Mouse (Mus musculus) kidney, adult 11 months (tissue): ENCODE data around the gene Ms4a6c.
"Not testable (repeated sequence)": the region's sequence is repeated elsewhere in the genome, so short reads cannot be mapped to it uniquely, and the experiment has no call there.

ENCODE experiments used
- DNase-seq: peaks from one replicate; pipeline ENCODE4 v3.0.0; 2022

Ms4a6c gene

DNA sequence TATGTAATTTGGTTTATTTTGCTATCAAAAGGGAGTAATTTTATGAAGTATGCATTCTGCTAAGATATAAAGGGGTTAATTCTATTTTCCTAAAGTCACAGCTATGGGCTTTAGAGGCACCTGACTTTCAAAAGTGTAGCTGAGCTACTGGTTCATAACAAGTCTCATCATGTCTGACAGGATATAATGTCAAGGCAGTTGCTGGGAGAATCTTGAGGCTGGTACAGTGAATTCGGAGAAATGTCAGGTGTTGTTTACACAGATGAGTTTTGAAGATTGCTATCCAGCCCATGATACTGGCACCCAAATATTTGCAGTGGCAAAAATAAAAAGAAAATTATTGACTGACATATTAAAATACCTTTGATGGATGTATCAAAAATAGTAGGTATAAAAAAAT, 35.7 kb downstream of the Ms4a6c start:
- DNase-seq = no peak

DNA sequence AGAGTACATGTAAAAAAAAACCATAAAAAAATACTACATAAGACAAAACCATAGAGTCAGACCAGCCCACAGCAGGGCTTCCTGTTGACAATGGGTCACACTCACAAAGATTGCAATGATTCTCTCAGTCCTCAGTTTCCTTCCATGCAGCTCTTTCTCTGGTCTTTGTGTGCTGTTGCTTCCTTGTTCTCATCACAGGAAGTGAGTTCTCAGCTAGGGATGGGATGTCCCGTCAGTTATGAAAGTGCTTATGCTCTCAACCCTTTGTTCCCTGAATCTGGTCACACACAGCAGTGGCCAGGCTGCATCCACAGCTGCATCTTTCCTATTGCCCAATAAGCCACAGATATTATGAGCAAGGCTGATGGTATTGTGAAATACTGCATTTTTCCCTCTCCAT, 44.3 kb downstream of the Ms4a6c start:
- DNase-seq = no peak

DNA sequence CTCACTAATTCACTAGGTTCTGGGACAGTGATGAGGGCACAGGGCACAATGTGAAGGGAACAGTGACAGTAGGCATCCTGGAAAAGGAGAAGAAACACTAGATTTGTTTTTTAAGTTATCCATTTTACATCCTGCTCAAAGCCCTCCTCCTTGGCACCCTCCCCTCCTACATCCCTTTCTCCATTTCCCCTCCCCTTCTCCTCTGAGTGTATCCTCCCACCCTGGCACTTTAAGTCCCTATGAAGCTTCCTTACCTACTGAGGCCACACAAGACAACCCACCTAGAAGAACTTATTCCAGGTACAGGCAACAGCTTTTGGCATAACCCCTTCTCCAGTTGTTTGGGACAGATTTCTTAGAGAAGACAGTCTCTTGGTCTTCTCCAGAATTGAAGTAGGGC, 47.1 kb downstream of the Ms4a6c start, which contains the start of gene Ms4a6b:
Gene Ms4a6b, plus strand, starts transcription at position 267 of the 400 bp plus-strand sequence.
- no peak for DNase-seq

DNA sequence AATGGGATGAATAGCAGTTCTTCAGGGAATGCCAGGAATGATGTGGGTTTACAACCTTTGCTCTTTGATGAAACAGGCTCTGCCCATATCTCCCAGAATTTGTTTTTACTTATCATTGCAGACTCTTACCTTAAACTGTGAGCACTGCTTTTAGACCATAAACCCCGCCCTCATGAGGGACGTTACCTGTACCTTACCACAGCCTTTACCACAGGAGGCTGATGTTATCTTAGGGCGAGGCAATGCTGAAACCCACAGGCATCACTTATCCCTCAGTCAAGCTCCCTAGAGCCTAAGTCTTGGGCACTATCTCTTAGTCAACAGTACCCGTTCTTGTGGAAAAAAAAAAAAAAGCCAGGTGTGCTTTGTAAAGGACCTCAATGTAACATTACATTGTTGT, 47.7 kb downstream of the Ms4a6c start:
- no peak for DNase-seq

DNA sequence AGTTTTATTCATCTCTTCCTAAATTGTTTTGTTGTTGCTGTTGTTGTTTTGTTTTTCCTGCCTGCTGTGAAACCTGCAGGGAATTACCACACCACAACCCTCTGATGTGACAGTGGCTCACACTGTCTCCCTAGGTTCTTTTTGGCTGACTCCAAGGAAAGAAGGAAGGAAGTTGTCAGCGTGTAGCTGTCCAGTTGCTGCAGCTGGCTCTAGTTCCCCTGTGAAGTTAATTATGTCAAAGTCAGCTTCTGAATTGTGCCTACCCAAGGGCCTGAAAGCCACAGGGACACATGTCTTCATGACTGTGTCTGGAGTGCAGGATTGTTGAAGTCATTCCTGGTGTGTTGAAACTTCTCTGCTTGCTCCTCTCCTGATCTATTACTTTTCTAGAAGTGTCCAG, 48.2 kb downstream of the Ms4a6c start:
- not testable (repeated sequence) for DNase-seq

DNA sequence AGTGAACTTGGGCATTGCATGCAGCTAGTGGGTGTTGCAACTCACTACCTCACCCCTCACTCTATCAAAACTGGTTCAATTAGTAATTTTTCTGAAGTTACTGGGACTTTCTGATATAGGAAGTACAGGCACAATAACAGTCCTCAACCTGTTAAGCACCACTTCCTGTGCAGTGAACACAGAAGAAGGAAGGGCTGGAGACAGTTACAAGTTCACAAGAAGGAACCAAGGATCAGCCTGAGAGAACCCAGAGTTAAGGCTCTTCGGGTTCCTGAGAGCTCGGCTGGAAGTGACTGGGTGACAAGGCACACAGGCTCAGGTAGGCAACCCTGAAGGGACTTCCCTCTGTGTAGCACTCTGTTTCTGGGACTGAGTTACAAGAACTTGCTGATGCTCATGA, 49.2 kb downstream of the Ms4a6c start:
- DNase-seq = not testable (repeated sequence)

DNA sequence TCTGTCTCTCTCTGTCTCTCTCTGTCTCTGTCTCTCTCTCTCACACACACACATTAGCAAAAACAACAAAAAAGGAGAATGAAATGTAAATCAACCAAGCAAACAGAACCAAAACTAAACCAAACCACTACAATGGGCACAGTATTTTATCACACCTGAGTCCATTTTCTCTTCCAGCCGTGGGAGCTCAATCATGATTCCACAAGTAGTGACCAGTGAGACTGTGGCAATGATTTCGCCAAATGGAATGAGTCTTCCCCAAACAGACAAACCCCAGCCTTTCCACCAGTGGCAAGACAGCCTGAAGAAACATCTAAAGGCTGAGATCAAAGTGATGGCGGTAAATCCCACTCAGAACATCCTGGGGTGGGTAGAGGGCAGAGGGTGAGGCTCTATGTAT, 51.0 kb downstream of the Ms4a6c start:
- no peak for DNase-seq
